Mouse (Mus musculus) small intestine, adult 2 months (tissue): Measurements from ENCODE around the gene Castor1. TPM values are rescaled to one million over a fixed set of nuclear protein-coding genes. Genes with fewer than 3 reads are reported as not detected.

Source experiments
- H3K27ac ChIP-seq: fragments of 200-500 bp; 2 replicates; pipeline ENCODE4 v1.5.1; 2012; ENCODE audit warnings: low read depth, low read length, control low read depth, inconsistent platforms; ENCODE audit not compliant: insufficient read depth
- H3K27me3 ChIP-seq: fragments of 200-500 bp; 2 replicates; pipeline ENCODE4 v1.6.1; 2012; ENCODE audit warnings: mild to moderate bottlenecking, moderate library complexity, low read length, inconsistent platforms; ENCODE audit not compliant: control insufficient read depth, insufficient read depth
- H3K36me3 ChIP-seq: fragments of 200-500 bp; 2 replicates; pipeline ENCODE4 v1.6.1; 2012; ENCODE audit warnings: mild to moderate bottlenecking, low read length, control low read depth, inconsistent platforms; ENCODE audit not compliant: control insufficient read depth, insufficient read depth
- H3K4me1 ChIP-seq: fragments of 200-500 bp; 2 replicates; pipeline ENCODE4 v1.6.1; 2012; ENCODE audit warnings: low read length, inconsistent platforms, mixed read lengths; ENCODE audit not compliant: control insufficient read depth, insufficient read depth, insufficient read length
- H3K4me3 ChIP-seq: fragments of 200-500 bp; 2 replicates; pipeline ENCODE4 v1.5.1; 2012; ENCODE audit warnings: low read depth, mild to moderate bottlenecking, control low read depth, inconsistent platforms, low read length, moderate library complexity
- CTCF ChIP-seq: fragments of 200-500 bp; IDR thresholded peaks from 2 replicates; pipeline ENCODE4 v1.5.1; 2012; ENCODE audit warnings: low read depth, mild to moderate bottlenecking, control low read depth, inconsistent platforms, low read length, moderate library complexity, mixed read lengths; ENCODE audit not compliant: insufficient replicate concordance, insufficient read length; ENCODE audit errors: extremely low read depth
- POLR2A ChIP-seq: fragments of 200-500 bp; IDR thresholded peaks from 2 replicates; pipeline ENCODE4 v1.6.1; 2012; ENCODE audit warnings: low read depth, mild to moderate bottlenecking, control low read depth, inconsistent platforms, low read length, moderate library complexity
- WGBS: fragments of 180-500 bp; shearing (Covaris S2); methylation state at CpG from one replicate; pipeline ENCODE4 v1.1.7; 2018; 5-methylcytosine and 5-hydroxymethylcytosine counted together
- polyA plus RNA-seq: library from polyadenylated mRNA; depleted of rRNA; stranded (reverse); fragments of >200 nt; gene quantifications from 2 replicates; pipeline ENCODE4 v1.2.3, GENCODE M21; 2012

Gene Castor1
- polyA plus RNA-seq, 1 experiment, result 2.7 TPM

- peak within 1 kb of the TSS; percentile 85 for H3K4me3 ChIP-seq
- H3K27me3 ChIP-seq, result no peaks in the 10 kb centered on the region
- peaks cover 12% of the 10 kb centered on the region for H3K4me1 ChIP-seq
- 0 out of 2 replicates have a peak, but pooled peaks cover 3% of the 10 kb centered on the region for H3K36me3 ChIP-seq
- WGBS, result under 1% methylated on average over 71 of the region's 71 CpGs
- H3K27ac ChIP-seq, result peak within 1 kb of the TSS; percentile 80
- TF ChIP-seq POLR2A (peak; percentile 73), CTCF (no peak)
Measured at GRCm38 (mm10) chr11:4186486-4187317, 31.3 kb upstream of the Castor1 start, which contains the start of gene Tbc1d10a. Tbc1d10a (plus strand) TSS chr11:4186789.

- Histone ChIP-seq H3K4me3 (peak overlapping the region; percentile 85), H3K27ac (no peak overlapping the region), H3K27me3 (no peaks in the 10 kb centered on the region), H3K36me3 (0 out of 2 replicates have a peak, but pooled peaks cover 2% of the 10 kb centered on the region), H3K4me1 (peaks cover 12% of the 10 kb centered on the region)
- TF ChIP-seq POLR2A (no peak), CTCF (no peak)
- 5% methylated on average over 9 of the region's 9 CpGs for WGBS
Measured at GRCm38 (mm10) chr11:4187318-4187700, 30.7 kb upstream of the Castor1 start.

GRCm38 (mm10) chr11:4189182-4189581, 28.8 kb upstream of the Castor1 start:
- H3K27me3 ChIP-seq, result no peaks in the 10 kb centered on the region
- TF ChIP-seq CTCF (no peak), POLR2A (no peak)
- H3K27ac ChIP-seq, result peak overlapping the region; percentile 19; the same call in 1 of the 2 replicates
- WGBS, result 51% methylated on average over 6 of the region's 6 CpGs
- H3K4me3 ChIP-seq, result no peak overlapping the region
- H3K36me3 ChIP-seq, result no peaks in the 10 kb centered on the region
- peaks cover 12% of the 10 kb centered on the region for H3K4me1 ChIP-seq

- WGBS, result 56% methylated on average over 3 of the region's 3 CpGs
- H3K27ac ChIP-seq, result no peak overlapping the region
- H3K4me1 ChIP-seq, result peaks cover 18% of the 10 kb centered on the region
- no peaks in the 10 kb centered on the region for H3K36me3 ChIP-seq
- TF ChIP-seq POLR2A (no peak), CTCF (no peak)
- no peak overlapping the region for H3K4me3 ChIP-seq
- no peaks in the 10 kb centered on the region for H3K27me3 ChIP-seq
Measured at GRCm38 (mm10) chr11:4190677-4191076, 27.3 kb upstream of the Castor1 start.

DNA sequence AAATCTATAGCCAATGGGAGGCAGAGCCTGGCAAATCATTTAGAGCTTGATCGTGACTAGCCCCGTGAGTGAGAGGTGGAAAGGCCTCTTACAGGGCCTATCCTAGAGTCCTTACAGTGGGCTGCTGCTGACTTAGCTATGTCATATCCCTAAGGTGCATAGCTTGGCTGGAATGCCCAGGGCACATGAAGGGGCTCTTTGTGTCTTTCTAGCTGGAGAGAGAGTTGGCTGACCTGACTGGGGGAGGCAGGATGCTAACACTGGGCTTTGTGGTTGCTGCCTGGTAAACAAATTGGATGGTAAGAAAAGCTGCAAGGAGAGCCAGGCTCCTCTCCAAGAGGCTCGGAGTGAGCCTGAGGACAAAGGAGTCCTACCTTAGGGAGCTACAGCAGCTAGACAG, 25.3 kb upstream of the Castor1 start:
- Histone ChIP-seq H3K36me3 (no peaks in the 10 kb centered on the region), H3K27ac (no peak overlapping the region), H3K4me1 (peaks cover 21% of the 10 kb centered on the region), H3K27me3 (no peaks in the 10 kb centered on the region), H3K4me3 (no peak overlapping the region)
- TF ChIP-seq CTCF (no peak), POLR2A (no peak)
- WGBS, result 69% methylated on average over 3 of the region's 3 CpGs

DNA sequence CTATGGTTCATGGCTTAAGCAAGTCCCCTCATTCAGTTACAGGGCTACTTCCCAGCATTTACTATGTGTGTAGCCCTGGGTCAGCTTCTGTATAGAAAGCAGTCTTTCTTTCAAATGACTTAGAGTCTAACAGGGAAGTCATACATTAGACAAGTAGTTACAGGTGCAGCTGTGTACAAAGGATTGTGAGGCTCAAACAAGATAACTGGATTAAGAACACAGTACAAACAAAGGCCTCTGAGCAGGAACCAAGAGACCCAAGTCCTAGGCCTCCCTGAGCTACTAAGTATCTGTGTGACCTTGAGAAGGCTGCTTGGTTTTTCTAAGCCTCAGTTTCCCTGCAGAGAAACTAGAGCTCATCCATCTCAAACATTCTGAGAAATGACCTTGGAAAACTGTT, 24.6 kb upstream of the Castor1 start:
- Histone ChIP-seq H3K4me1 (peaks cover 21% of the 10 kb centered on the region), H3K27me3 (no peaks in the 10 kb centered on the region), H3K4me3 (no peak overlapping the region), H3K36me3 (no peaks in the 10 kb centered on the region), H3K27ac (no peak overlapping the region)
- TF ChIP-seq POLR2A, result no peak
- no peak for TF ChIP-seq CTCF

GRCm38 (mm10) chr11:4195597-4196031, 22.4 kb upstream of the Castor1 start:
- Histone ChIP-seq H3K36me3 (no peaks in the 10 kb centered on the region), H3K27ac (peak overlapping the region; percentile 13; the same call in 1 of the 2 replicates), H3K4me3 (no peak overlapping the region), H3K27me3 (no peaks in the 10 kb centered on the region), H3K4me1 (peaks cover 17% of the 10 kb centered on the region)
- TF ChIP-seq POLR2A (no peak), CTCF (no peak)
- WGBS, result 60% methylated on average over 3 of the region's 3 CpGs
